Mouse (Mus musculus): ENCODE results near the gene Tmem30b.
A peak's percentile ranks its signal among the peaks of the same experiment; 100 is the strongest.

The Tmem30b gene

GRCm38 (mm10) chr12:73517022-73517709, 29.0 kb downstream of the Tmem30b start:
- peak; percentile 74 to 77 for DNase-seq (ENCODE audit: low spot score in 2 of 2)

DNA sequence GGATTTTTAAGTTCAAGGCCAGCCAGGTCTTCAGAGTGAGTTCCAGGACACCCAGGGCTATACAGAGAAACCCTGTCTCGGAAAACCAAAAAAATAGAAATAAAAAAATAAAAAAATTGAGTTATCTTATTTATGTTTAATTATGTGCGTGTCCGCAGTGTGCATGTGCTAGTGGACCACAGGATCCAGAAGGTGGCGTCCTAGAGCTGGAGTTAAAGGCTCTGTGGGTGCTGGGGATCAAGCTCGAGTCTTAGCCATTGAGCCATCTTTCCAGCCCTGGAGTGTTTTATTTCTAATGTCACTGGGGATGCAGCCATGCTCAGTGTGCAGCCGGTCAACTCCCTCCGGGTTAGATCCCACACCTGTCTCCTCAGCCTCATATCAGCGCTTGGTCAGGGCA, 29.7 kb downstream of the Tmem30b start:
- no peak for DNase-seq (ENCODE audit: low spot score in 2 of 2)

- no peak for DNase-seq (ENCODE audit: low spot score in 2 of 2)
Measured at GRCm38 (mm10) chr12:73514722-73515121, 31.5 kb downstream of the Tmem30b start.

GRCm38 (mm10) chr12:73513958-73514357, 32.2 kb downstream of the Tmem30b start:
- DNase-seq (ENCODE audit: low spot score in 2 of 2) = no peak

DNA sequence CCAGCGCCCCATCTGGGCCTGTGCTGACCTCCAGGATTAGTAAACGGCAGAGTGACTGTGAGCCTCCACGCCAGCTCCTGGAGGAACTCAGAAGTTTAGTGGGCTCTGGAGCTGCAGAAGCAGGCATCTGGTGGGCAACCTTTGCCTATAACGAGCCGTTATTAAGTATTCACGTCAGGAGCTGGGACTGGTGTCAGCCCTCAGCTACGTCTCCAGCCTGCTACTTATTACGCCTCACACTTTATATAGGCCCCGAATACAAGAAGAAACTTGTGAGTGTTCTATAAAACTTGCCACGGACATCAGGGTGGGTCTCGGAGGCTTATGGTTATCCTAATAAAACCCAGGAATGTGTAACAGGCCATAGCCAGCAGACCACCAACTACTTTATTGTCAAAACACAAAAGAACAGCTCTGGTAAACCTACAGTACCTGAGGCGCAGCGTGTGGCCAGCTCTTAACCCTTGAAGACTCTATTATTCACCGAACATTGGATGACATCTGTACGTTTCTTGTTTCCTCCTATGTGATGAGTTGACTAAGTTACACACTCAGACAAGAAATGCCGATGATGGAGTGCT, 34.6 kb downstream of the Tmem30b start:
- DNase-seq (ENCODE audit: low spot score in 2 of 2) = no peak

GRCm38 (mm10) chr12:73507105-73507504, 39.1 kb downstream of the Tmem30b start:
- DNase-seq (ENCODE audit: low spot score in 2 of 2) = peak in 1 of 2 experiments; percentile 23

DNA sequence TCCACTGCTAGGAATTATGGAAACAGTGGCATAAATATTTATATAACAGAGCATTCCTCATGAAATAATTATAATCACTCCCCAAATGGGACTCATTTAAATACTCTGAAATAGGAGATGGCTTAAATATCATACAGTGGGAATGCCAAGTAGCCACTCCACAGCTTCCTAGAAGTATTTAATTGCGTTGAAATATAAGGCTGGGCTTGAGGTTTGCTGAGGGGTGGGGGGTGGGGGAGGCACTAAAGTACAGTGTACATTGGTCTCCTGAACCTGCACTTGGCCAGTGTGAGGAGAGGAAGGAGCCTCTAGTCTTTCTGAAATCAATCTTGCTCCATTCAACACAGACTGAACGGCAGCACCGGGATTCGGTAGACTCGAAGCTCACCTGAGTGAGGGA, 39.5 kb downstream of the Tmem30b start:
- DNase-seq (ENCODE audit: low spot score in 2 of 2) = no peak

GRCm38 (mm10) chr12:73500689-73501326, 45.4 kb downstream of the Tmem30b start:
- DNase-seq (ENCODE audit: low spot score in 2 of 2) = no peak

- no peak for DNase-seq (ENCODE audit: low spot score in 2 of 2)
Measured at GRCm38 (mm10) chr12:73495172-73495571, 51.0 kb downstream of the Tmem30b start.

DNA sequence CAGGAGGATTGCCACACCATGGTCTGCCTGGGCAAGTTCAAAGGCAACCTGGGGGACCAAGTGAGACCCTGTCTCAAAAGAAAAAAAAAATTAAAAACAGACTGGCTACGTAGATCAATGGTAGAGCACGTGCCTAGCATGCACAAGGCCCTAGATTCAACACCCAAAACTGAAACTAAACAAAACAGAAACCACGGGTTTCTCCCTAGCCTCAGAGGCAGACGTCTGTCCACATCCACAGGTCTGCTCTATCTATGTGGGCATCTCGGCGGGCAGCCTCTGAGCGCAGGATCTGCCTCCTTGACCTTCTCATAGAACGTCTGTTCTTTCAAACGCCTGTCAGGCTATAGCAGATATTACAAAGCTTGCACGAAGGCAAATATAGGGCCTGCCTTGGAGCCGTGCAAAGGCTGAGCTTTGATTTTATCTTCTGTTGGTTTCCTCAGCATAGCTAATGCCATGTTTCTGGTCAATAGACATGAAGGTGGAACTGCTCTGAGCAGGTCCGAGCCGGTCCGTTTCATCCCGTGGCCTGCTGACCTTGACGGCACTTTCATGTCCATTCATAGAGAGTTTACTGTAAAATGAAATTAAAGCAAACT, 52.2 kb downstream of the Tmem30b start:
- no peak for DNase-seq (ENCODE audit: low spot score in 2 of 2)

All from frontal cortex, postnatal 25 days (tissue).